Mouse (Mus musculus): ENCODE results near the gene Asphd2. TPM values are rescaled to one million over a fixed set of nuclear protein-coding genes. Genes with fewer than 3 reads are reported as not detected.

The Asphd2 gene
- 0.88 TPM for polyA plus RNA-seq (2014; fragmentation: Illumina TruSeq; extraction: RNeasy Lipid Tissue Mini Kit (QIAGEN cat#74804); ENCODE audit: low read depth, low replicate concordance)

DNA sequence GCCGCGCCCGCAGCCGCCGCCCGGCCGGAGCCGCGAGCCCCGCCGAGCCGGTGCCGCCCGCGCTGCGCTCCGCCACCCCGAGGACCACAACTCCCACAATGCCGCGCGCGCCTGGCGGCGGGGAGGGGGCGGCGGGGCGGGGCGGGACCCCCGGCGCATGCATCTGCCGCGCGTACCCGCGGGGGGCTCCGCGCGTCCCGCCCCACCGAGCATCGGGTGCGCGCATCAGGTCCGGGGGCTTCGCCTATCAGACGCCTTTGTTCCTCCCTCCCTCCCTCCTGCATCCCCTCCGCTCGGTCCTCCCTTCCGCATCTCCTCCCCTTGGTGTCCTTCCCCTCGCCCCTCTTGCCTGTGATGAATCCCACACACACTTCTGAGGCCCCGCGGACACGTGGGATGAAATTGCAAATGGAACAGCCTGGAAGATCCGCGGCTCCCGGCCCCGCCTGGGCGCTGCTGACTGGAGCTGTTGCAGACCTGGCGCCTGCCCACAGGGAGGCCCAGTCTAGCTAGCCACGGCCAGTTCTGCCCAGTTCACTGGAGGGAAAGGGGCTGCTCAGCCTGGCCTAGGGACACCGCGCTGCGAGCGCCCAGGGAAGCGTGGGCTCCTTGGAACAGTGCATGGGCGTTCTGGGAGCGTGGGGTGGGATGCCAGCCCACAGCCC lies at the start of gene Asphd2:
Gene Asphd2 (minus strand): TSS at position 88 of the 665 bp plus-strand sequence.

DNA sequence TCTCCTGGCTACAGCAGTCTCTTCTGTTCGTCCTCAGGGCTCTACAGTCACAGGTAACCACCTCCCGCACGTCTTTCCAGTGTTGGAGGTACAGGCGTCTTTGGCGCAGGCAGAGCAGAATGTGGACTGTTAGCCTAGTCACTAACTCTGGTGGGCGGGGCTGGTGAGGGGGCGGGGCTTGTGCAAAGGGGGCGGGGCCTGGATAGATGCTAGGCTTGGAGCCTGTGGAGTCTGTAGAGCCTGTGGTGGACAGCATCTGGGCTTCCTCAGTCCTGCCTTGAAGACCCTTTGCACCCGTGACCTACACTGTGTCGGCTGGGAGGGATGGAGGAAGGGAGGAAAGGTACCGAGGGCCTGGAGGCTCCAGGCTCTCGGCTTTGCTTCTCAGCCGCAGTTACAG lies 38.8 kb downstream of the Asphd2 start, which contains the start of gene Gm6583:
Gene Gm6583 (minus strand): TSS at position 124 of the 400 bp plus-strand sequence.

DNA sequence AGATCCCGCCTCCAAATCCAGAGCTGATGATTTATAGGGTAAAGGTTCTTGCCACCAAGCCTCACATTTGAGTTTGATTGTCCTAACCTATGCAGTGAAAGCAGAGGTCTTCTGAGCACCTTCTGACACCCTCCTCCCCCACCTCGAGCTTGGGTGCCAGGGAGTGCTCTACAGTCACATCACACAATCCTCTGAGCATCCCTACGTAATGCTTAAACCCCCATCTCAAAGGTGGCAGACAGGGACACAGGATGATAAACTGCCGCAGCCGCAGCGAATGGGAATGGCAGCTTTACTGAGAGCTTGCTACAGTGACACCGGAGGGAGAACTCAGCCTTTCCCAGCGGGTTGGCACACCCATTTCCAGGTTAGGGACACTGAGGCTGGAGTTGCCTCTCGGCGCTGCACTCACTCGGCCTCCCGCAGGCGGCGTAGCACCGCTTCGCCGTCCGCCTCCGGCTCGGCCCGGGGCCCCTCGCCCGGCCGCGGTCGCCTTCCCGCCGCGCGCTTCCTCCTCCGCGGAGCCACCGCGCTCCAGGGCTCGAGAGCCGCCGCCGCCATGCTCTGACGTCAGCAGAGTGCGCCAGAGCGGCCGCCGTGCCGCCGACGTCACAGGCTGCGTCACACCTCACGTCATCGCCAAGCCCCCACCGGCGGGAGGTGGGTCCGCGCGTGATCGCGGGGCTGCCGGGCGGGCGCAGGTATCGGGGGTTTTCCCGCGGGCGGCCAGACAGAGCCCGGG lies 52.0 kb downstream of the Asphd2 start, which contains the start of the genes Srrd and Hps4:
Gene Srrd (minus strand): TSS at position 578 of the 742 bp plus-strand sequence.
Gene Hps4 (plus strand): TSS at position 621 of the 742 bp plus-strand sequence.

Other genes starting within 250 kb of the Asphd2 start
- gene Cryba4, start 142.3 kb downstream of the Asphd2 start, polyA plus RNA-seq (2014; fragmentation: Illumina TruSeq; extraction: RNeasy Lipid Tissue Mini Kit (QIAGEN cat#74804); ENCODE audit: low read depth, low replicate concordance) = 244 TPM
- gene Crybb1, start 139.1 kb downstream of the Asphd2 start, polyA plus RNA-seq (2014; fragmentation: Illumina TruSeq; extraction: RNeasy Lipid Tissue Mini Kit (QIAGEN cat#74804); ENCODE audit: low read depth, low replicate concordance) = 10.4 TPM
- gene Tpst2, start 118.2 kb downstream of the Asphd2 start, polyA plus RNA-seq (2014; fragmentation: Illumina TruSeq; extraction: RNeasy Lipid Tissue Mini Kit (QIAGEN cat#74804); ENCODE audit: low read depth, low replicate concordance) = 242 TPM
- gene Tfip11, start 68.5 kb downstream of the Asphd2 start, polyA plus RNA-seq (2014; fragmentation: Illumina TruSeq; extraction: RNeasy Lipid Tissue Mini Kit (QIAGEN cat#74804); ENCODE audit: low read depth, low replicate concordance) = 20.0 TPM
- gene Srrd, start 51.8 kb downstream of the Asphd2 start, polyA plus RNA-seq (2014; fragmentation: Illumina TruSeq; extraction: RNeasy Lipid Tissue Mini Kit (QIAGEN cat#74804); ENCODE audit: low read depth, low replicate concordance) = 16.5 TPM
- gene Hps4, start 51.8 kb downstream of the Asphd2 start, polyA plus RNA-seq (2014; fragmentation: Illumina TruSeq; extraction: RNeasy Lipid Tissue Mini Kit (QIAGEN cat#74804); ENCODE audit: low read depth, low replicate concordance) = 15.9 TPM
- gene Gm6583, start 38.8 kb downstream of the Asphd2 start, polyA plus RNA-seq (2014; fragmentation: Illumina TruSeq; extraction: RNeasy Lipid Tissue Mini Kit (QIAGEN cat#74804); ENCODE audit: low read depth, low replicate concordance) = 0.26 TPM
- 0.42 TPM for gene Gm6588, start 54.6 kb upstream of the Asphd2 start, polyA plus RNA-seq (2014; fragmentation: Illumina TruSeq; extraction: RNeasy Lipid Tissue Mini Kit (QIAGEN cat#74804); ENCODE audit: low read depth, low replicate concordance)
- gene Sez6l, start 182.3 kb upstream of the Asphd2 start, polyA plus RNA-seq (2014; fragmentation: Illumina TruSeq; extraction: RNeasy Lipid Tissue Mini Kit (QIAGEN cat#74804); ENCODE audit: low read depth, low replicate concordance) = 1.6 TPM

Data from adipose tissue, adult 10 weeks (tissue).